In the genomic region with DNA sequence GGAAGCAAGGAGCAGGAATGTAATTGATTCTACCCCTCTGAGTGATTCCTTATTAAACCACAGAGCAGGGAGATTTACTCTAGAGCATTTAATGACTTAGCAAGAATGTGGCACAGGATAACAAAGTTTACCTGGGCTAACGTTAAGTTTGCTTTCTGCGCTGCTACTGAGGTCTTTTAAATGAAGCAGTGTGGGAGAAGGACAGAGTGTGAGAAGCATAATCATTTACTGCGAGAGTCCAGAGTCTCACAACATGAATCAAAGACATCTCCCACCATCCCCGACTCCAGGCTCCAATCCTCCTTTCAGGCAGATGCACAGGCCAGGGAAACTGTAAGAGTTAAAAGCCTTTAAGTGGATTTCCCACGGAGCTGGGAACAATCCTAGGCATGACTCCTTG, we compare ENCODE assay signal across 21 mouse cellular contexts.
DNase-seq lines count a peak whose midpoint lies in the region; ATAC-seq and TF ChIP-seq lines count a peak whose summit lies in the region.
"Had no signal": no experiment of that assay in that cellular context is flagged by ENCODE, and none has a peak within 500 bp of the region (broad histone marks: within the 10 kb centered on the region; RNA-seq: fewer than 3 reads in every experiment).

No protein-coding gene starts in this region.

- no peak overlapping the region for H3K4me2 ChIP-seq in forebrain, embryonic 12.5 days
- H3K4me2 ChIP-seq in forebrain, embryonic 16.5 days (ENCODE audit: low read length): no peak overlapping the region
- no peak overlapping the region for H3K4me2 ChIP-seq in kidney, embryonic 15.5 days
- no peak overlapping the region for H3K4me2 ChIP-seq in midbrain, embryonic 16.5 days (ENCODE audit: low read length)
- H3K4me2 ChIP-seq: hindbrain, embryonic 12.5 days had no signal

- no peaks in the 10 kb centered on the region for H3K27me3 ChIP-seq in forebrain, embryonic 12.5 days
- no peaks in the 10 kb centered on the region for H3K27me3 ChIP-seq in forebrain, embryonic 16.5 days (replicated peaks; ENCODE audit: control insufficient read depth, insufficient read depth, low read length)
- H3K27me3 ChIP-seq in kidney, embryonic 15.5 days: no peaks in the 10 kb centered on the region
- H3K27me3 ChIP-seq in kidney, adult 2 months (replicated peaks; ENCODE audit: control insufficient read depth, insufficient read depth, low read length): no peaks in the 10 kb centered on the region
- H3K27me3 ChIP-seq in midbrain, embryonic 16.5 days (ENCODE audit: control insufficient read depth, insufficient read depth, low read depth, low read length): no peaks in the 10 kb centered on the region
- no peaks in the 10 kb centered on the region for H3K27me3 ChIP-seq in midbrain, embryonic 10.5 days (ENCODE audit: low read depth, poor library complexity, severe bottlenecking)
- H3K27me3 ChIP-seq: CH12.LX; hindbrain, embryonic 12.5 days had no signal

- WGBS in forebrain, embryonic 12.5 days: 49% methylated on average over 5 of the region's 5 CpGs
- WGBS in forebrain, embryonic 16.5 days: 37% methylated on average over 5 of the region's 5 CpGs
- 16% methylated on average over 5 of the region's 5 CpGs for WGBS in kidney, embryonic 15.5 days
- WGBS in kidney, adult 2 months: 29% methylated on average over 5 of the region's 5 CpGs
- 38% methylated on average over 5 of the region's 5 CpGs for WGBS in midbrain, embryonic 16.5 days
- WGBS in midbrain, embryonic 10.5 days: 64% methylated on average over 5 of the region's 5 CpGs

- H3K27ac ChIP-seq in forebrain, embryonic 12.5 days: no peak overlapping the region
- H3K27ac ChIP-seq in forebrain, embryonic 16.5 days (ENCODE audit: low read length): no peak overlapping the region
- peak overlapping the region; percentile 64 for H3K27ac ChIP-seq in kidney, embryonic 15.5 days
- no peak overlapping the region for H3K27ac ChIP-seq in kidney, adult 2 months (ENCODE audit: insufficient read depth, low read depth, low read length)
- H3K27ac ChIP-seq in midbrain, embryonic 16.5 days (ENCODE audit: low read length): no peak overlapping the region
- no peak overlapping the region for H3K27ac ChIP-seq in midbrain, embryonic 10.5 days (replicated peaks)
- H3K27ac ChIP-seq: embryonic facial prominence, embryonic 10.5 days; heart, embryonic 10.5 days; hindbrain, embryonic 12.5 days had no signal

- DNase-seq in kidney, adult 2 months: no peak
- no peak for DNase-seq in midbrain, embryonic 10.5 days (ENCODE audit: low spot score)
- DNase-seq: adrenal gland, adult 2 months; adrenal gland, postnatal 25 days; cerebellum, adult 2 months; cerebellum, postnatal 10 days; gastrocnemius, postnatal 10 days; heart, adult 18-20 months; heart, postnatal 10 days; heart, postnatal 4 days had no signal

- no peak for TF ChIP-seq CTCF in kidney, adult 2 months (conservative IDR thresholded peaks at IDR 0.05; ENCODE audit: insufficient read depth, insufficient read length, low read depth, low read length)

- no peak for TF ChIP-seq POLR2A in kidney, adult 2 months (IDR thresholded peaks at IDR 0.05; ENCODE audit: low read depth, low read length)

- H3K9ac ChIP-seq in forebrain, embryonic 12.5 days: no peak overlapping the region
- no peak overlapping the region for H3K9ac ChIP-seq in forebrain, embryonic 16.5 days (replicated peaks; ENCODE audit: low read depth, low read length)
- H3K9ac ChIP-seq in kidney, embryonic 15.5 days: no peak overlapping the region
- H3K9ac ChIP-seq in midbrain, embryonic 16.5 days (ENCODE audit: low read depth, low read length): no peak overlapping the region
- H3K9ac ChIP-seq: hindbrain, embryonic 12.5 days had no signal

- H3K9me3 ChIP-seq in forebrain, embryonic 12.5 days: no peaks in the 10 kb centered on the region
- H3K9me3 ChIP-seq in forebrain, embryonic 16.5 days (ENCODE audit: control insufficient read depth, low read length): no peaks in the 10 kb centered on the region
- H3K9me3 ChIP-seq in kidney, embryonic 15.5 days (replicated peaks): no peaks in the 10 kb centered on the region
- H3K9me3 ChIP-seq in midbrain, embryonic 16.5 days (replicated peaks; ENCODE audit: control insufficient read depth, low read length, poor library complexity, severe bottlenecking): no peaks in the 10 kb centered on the region
- no peaks in the 10 kb centered on the region for H3K9me3 ChIP-seq in midbrain, embryonic 10.5 days (replicated peaks)
- H3K9me3 ChIP-seq: embryonic facial prominence, embryonic 10.5 days; heart, embryonic 10.5 days; hindbrain, embryonic 12.5 days had no signal

- no peaks in the 10 kb centered on the region for H3K36me3 ChIP-seq in forebrain, embryonic 12.5 days (replicated peaks)
- no peaks in the 10 kb centered on the region for H3K36me3 ChIP-seq in forebrain, embryonic 16.5 days (ENCODE audit: control insufficient read depth, insufficient read depth)
- H3K36me3 ChIP-seq in kidney, embryonic 15.5 days: no peaks in the 10 kb centered on the region
- no peaks in the 10 kb centered on the region for H3K36me3 ChIP-seq in kidney, adult 2 months (ENCODE audit: control insufficient read depth, insufficient read depth, low read length)
- no peaks in the 10 kb centered on the region for H3K36me3 ChIP-seq in midbrain, embryonic 16.5 days (ENCODE audit: control insufficient read depth, insufficient read depth, low read length)
- no peaks in the 10 kb centered on the region for H3K36me3 ChIP-seq in midbrain, embryonic 10.5 days
- H3K36me3 ChIP-seq: embryonic facial prominence, embryonic 10.5 days; heart, embryonic 10.5 days; hindbrain, embryonic 12.5 days had no signal

- peaks cover 6% of the 10 kb centered on the region; the same call in 1 of the 2 replicates for H3K4me1 ChIP-seq in forebrain, embryonic 12.5 days
- no peaks in the 10 kb centered on the region; the same call in 1 of the 2 replicates for H3K4me1 ChIP-seq in forebrain, embryonic 16.5 days (replicated peaks; ENCODE audit: control insufficient read depth, insufficient read depth, low read length)
- H3K4me1 ChIP-seq in kidney, embryonic 15.5 days: peaks cover 13% of the 10 kb centered on the region; the same call in 1 of the 2 replicates
- no peaks in the 10 kb centered on the region for H3K4me1 ChIP-seq in kidney, adult 2 months (ENCODE audit: control insufficient read depth, insufficient read depth, low read length)
- no peaks in the 10 kb centered on the region for H3K4me1 ChIP-seq in midbrain, embryonic 16.5 days (ENCODE audit: control insufficient read depth, insufficient read depth, low read length)
- H3K4me1 ChIP-seq in midbrain, embryonic 10.5 days: no peaks in the 10 kb centered on the region
- H3K4me1 ChIP-seq: heart, embryonic 10.5 days had no signal

- 0 out of 2 replicates have a peak, but pooled peaks have one; percentile 30 for ATAC-seq in forebrain, embryonic 12.5 days (ENCODE audit: low FRiP score)
- no peak; the same call in 1 of the 2 replicates for ATAC-seq in forebrain, embryonic 16.5 days
- ATAC-seq in kidney, embryonic 15.5 days (replicated peaks; ENCODE audit: low FRiP score): peak; percentile 82
- ATAC-seq in midbrain, embryonic 16.5 days: peak; percentile 14; the same call in 1 of the 2 replicates
- no peak for ATAC-seq in monocyte, adult 5-6 weeks (replicated peaks; ENCODE audit: insufficient number of reproducible peaks, low FRiP score, low TSS enrichment, poor library complexity, severe bottlenecking)
- ATAC-seq: hindbrain, embryonic 16.5 days; inflammation-experienced regulatory T-cells, adult 6 months had no signal

- no peak overlapping the region for H3K4me3 ChIP-seq in forebrain, embryonic 12.5 days (replicated peaks)
- no peak overlapping the region for H3K4me3 ChIP-seq in forebrain, embryonic 16.5 days (replicated peaks; ENCODE audit: low read length)
- no peak overlapping the region for H3K4me3 ChIP-seq in kidney, embryonic 15.5 days (replicated peaks)
- H3K4me3 ChIP-seq in kidney, adult 2 months (ENCODE audit: insufficient read depth, low read depth, low read length): no peak overlapping the region
- no peak overlapping the region for H3K4me3 ChIP-seq in midbrain, embryonic 16.5 days (ENCODE audit: low read depth, low read length)
- no peak overlapping the region for H3K4me3 ChIP-seq in midbrain, embryonic 10.5 days
- H3K4me3 ChIP-seq: embryonic facial prominence, embryonic 10.5 days; heart, embryonic 10.5 days; hindbrain, embryonic 12.5 days had no signal

Comparison
In these comparisons a context has a peak if more than half of its experiments do, and no peak if none do; other contexts are left out.
1. ATAC-seq: peak in forebrain, embryonic 12.5 days (single experiment), kidney, embryonic 15.5 days (single experiment) and midbrain, embryonic 16.5 days (single experiment); none in forebrain, embryonic 16.5 days (single experiment) and monocyte, adult 5-6 weeks (single experiment).